Mouse (Mus musculus) spleen, adult 2 months (tissue): ENCODE data around the gene Iqgap2. TPM values are rescaled to one million over a fixed set of nuclear protein-coding genes. Genes with fewer than 3 reads are reported as not detected.

Experiments
- DNase-seq, 2 experiments: peaks; one replicate each; pipeline versions ENCODE4 v3.0.0 to v3.0.0-alpha.2; 2012 to 2021; ENCODE audit warnings: low spot score in 2 of 2, low read depth in 1 of 2
- H3K27ac ChIP-seq: fragments of 200-500 bp; 2 replicates; pipeline ENCODE4 v1.5.1; 2012; ENCODE audit warnings: low read length, inconsistent platforms; ENCODE audit not compliant: insufficient read depth
- H3K27me3 ChIP-seq: fragments of 200-500 bp; 2 replicates; pipeline ENCODE4 v1.6.1; 2012; ENCODE audit warnings: mild to moderate bottlenecking, moderate library complexity, low read length, inconsistent platforms; ENCODE audit not compliant: control insufficient read depth, insufficient read depth
- H3K36me3 ChIP-seq: fragments of 200-500 bp; 2 replicates; pipeline ENCODE4 v1.6.1; 2012; ENCODE audit warnings: mild to moderate bottlenecking, low read length, inconsistent platforms; ENCODE audit not compliant: control insufficient read depth, insufficient read depth
- H3K4me1 ChIP-seq: fragments of 200-500 bp; 2 replicates; pipeline ENCODE4 v1.6.1; 2011; ENCODE audit warnings: inconsistent platforms; ENCODE audit not compliant: control insufficient read depth, insufficient read depth, insufficient read length
- H3K4me3 ChIP-seq: fragments of 200-500 bp; 2 replicates; pipeline ENCODE4 v1.5.1; 2011; ENCODE audit warnings: mild to moderate bottlenecking, inconsistent platforms; ENCODE audit not compliant: insufficient read depth, insufficient read length; ENCODE audit errors: extremely low read depth
- CTCF ChIP-seq: fragments of 200-500 bp; IDR thresholded peaks from 2 replicates; pipeline ENCODE4 v1.5.1; 2011; ENCODE audit warnings: mild to moderate bottlenecking, inconsistent platforms; ENCODE audit not compliant: insufficient read depth, insufficient read length, insufficient replicate concordance; ENCODE audit errors: extremely low read depth
- POLR2A ChIP-seq: fragments of 200-500 bp; IDR thresholded peaks from 2 replicates; pipeline ENCODE4 v1.6.1; 2011; ENCODE audit warnings: low read depth, low read length, inconsistent platforms
- WGBS: fragments of 180-500 bp; shearing (Covaris S2); methylation state at CpG from one replicate; pipeline ENCODE4 v1.1.7; 2018; 5-methylcytosine and 5-hydroxymethylcytosine counted together
- polyA plus RNA-seq: library from polyadenylated mRNA; depleted of rRNA; stranded (reverse); fragments of >200 nt; gene quantifications from 2 replicates; pipeline ENCODE4 v1.2.3, GENCODE M21; 2012

The Iqgap2 gene
- polyA plus RNA-seq, 1 experiment = 2.1 TPM

- no peaks in the 10 kb centered on the region for H3K27me3 ChIP-seq
- no peak for TF ChIP-seq POLR2A
- no peak for TF ChIP-seq CTCF
- DNase-seq = no peak
- no peak overlapping the region for H3K4me3 ChIP-seq
- H3K27ac ChIP-seq = no peak overlapping the region
- WGBS = 83% methylated on average over 9 of the region's 9 CpGs
- H3K36me3 ChIP-seq = no peaks in the 10 kb centered on the region
- no peaks in the 10 kb centered on the region; the same call in 1 of the 2 replicates for H3K4me1 ChIP-seq
Observed at GRCm38 (mm10) chr13:95910270-95910669, 18.5 kb upstream of the Iqgap2 start.

GRCm38 (mm10) chr13:95909244-95909643, 17.5 kb upstream of the Iqgap2 start:
- Histone ChIP-seq H3K4me1 (no peaks in the 10 kb centered on the region; the same call in 1 of the 2 replicates), H3K36me3 (no peaks in the 10 kb centered on the region), H3K4me3 (no peak overlapping the region), H3K27me3 (no peaks in the 10 kb centered on the region), H3K27ac (no peak overlapping the region)
- no peak for DNase-seq
- TF ChIP-seq CTCF = no peak
- no peak for TF ChIP-seq POLR2A
- WGBS = 88% methylated on average over 2 of the region's 2 CpGs

DNA sequence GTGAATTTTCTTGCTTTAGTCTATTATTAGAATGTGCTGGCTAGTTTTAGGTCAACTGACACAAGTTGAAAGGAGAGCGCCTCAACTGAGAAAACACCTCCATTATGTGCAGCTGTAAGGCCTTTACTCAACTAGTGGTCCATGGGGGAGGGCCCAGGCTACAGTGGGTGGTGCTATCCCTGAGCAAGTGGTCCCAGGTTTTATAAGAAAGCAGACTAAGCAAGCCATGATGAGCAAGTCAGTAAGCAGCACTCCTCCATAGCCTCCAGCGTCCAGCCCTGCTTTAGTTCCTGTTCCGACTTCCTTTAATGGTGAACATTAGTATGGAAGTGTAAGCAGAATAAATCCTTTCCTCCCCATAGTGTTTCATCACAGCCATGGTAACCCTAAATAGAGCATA, 11.0 kb upstream of the Iqgap2 start:
- H3K27me3 ChIP-seq = no peaks in the 10 kb centered on the region
- WGBS = 92% methylated on average over 3 of the region's 3 CpGs
- no peaks in the 10 kb centered on the region for H3K4me1 ChIP-seq
- H3K4me3 ChIP-seq = no peak overlapping the region
- TF ChIP-seq CTCF (no peak), POLR2A (no peak)
- no peak for DNase-seq
- H3K36me3 ChIP-seq = no peaks in the 10 kb centered on the region
- H3K27ac ChIP-seq = no peak overlapping the region

- Histone ChIP-seq H3K4me3 (no peak overlapping the region), H3K27me3 (no peaks in the 10 kb centered on the region), H3K36me3 (no peaks in the 10 kb centered on the region), H3K4me1 (no peaks in the 10 kb centered on the region), H3K27ac (no peak overlapping the region)
- DNase-seq = no peak
- TF ChIP-seq CTCF (no peak), POLR2A (no peak)
- 79% methylated on average over 1 of the region's 1 CpGs for WGBS
Observed at GRCm38 (mm10) chr13:95899885-95900650, 8.3 kb upstream of the Iqgap2 start.

GRCm38 (mm10) chr13:95896501-95896900, 4.8 kb upstream of the Iqgap2 start:
- H3K4me3 ChIP-seq = no peak overlapping the region
- 93% methylated on average over 6 of the region's 6 CpGs for WGBS
- H3K36me3 ChIP-seq = no peaks in the 10 kb centered on the region
- TF ChIP-seq CTCF = no peak
- TF ChIP-seq POLR2A = no peak
- H3K4me1 ChIP-seq = no peaks in the 10 kb centered on the region; the same call in none of the 2 replicates
- H3K27me3 ChIP-seq = no peaks in the 10 kb centered on the region
- no peak for DNase-seq
- no peak overlapping the region for H3K27ac ChIP-seq

- Histone ChIP-seq H3K27ac (no peak overlapping the region; the same call in 1 of the 2 replicates), H3K4me1 (no peaks in the 10 kb centered on the region; the same call in none of the 2 replicates), H3K27me3 (no peaks in the 10 kb centered on the region), H3K4me3 (no peak overlapping the region), H3K36me3 (no peaks in the 10 kb centered on the region)
- DNase-seq = no peak
- WGBS = 71% methylated on average over 4 of the region's 4 CpGs
- TF ChIP-seq CTCF = no peak
- no peak for TF ChIP-seq POLR2A
Observed at GRCm38 (mm10) chr13:95893166-95893565, 1.4 kb upstream of the Iqgap2 start.

- WGBS = 3% methylated on average over 12 of the region's 12 CpGs
- DNase-seq = peak in 1 of 2 experiments; percentile 8
- peak overlapping the region; percentile 90 for H3K27ac ChIP-seq
Observed at GRCm38 (mm10) chr13:95892611-95893145, 956 bp upstream of the Iqgap2 start.

More at GRCm38 (mm10) chr13:95892611-95893145, 956 bp upstream of the Iqgap2 start:
- H3K4me1 ChIP-seq = no peaks in the 10 kb centered on the region; the same call in none of the 2 replicates
- no peaks in the 10 kb centered on the region for H3K36me3 ChIP-seq
- no peaks in the 10 kb centered on the region for H3K27me3 ChIP-seq
- TF ChIP-seq CTCF (no peak), POLR2A (no peak)
- H3K4me3 ChIP-seq = peak overlapping the region; percentile 80; the same call in 1 of the 2 replicates
